Mouse (Mus musculus) left cerebral cortex, postnatal 36 days (tissue): Measurements from ENCODE around the gene Gpr155. TPM values are rescaled to one million over a fixed set of nuclear protein-coding genes. Genes with fewer than 3 reads are reported as not detected.

Experiments used
- DNase-seq, 2 experiments: peaks; one replicate each; pipeline ENCODE4 v3.0.0; 2021 to 2022; ENCODE audit warnings: low spot score in 2 of 2, mixed read lengths in 1 of 2
- intact Hi-C: fragments of 180-260 bp; cut with DNase I; formaldehyde crosslinking; loops from one replicate; pipeline ENCODE4 v1.15.1; 2025
- total RNA-seq, 2 experiments: library from RNA; stranded (reverse); gene quantifications; 2 replicates each; pipeline ENCODE4 v1.2.3; 2021

The Gpr155 gene
- 10 to 100 TPM; 37.9 to 41.7 TPM for total RNA-seq

- peak; percentile 97 to 98 for DNase-seq
- intact Hi-C loops, result no loop called here
Observed at GRCm38 (mm10) chr2:73386356-73387046, at the start of gene Gpr155. Gpr155 (minus strand) TSS chr2:73386572.

GRCm38 (mm10) chr2:73435847-73436246 lies 49.5 kb upstream of the Gpr155 start:
- intact Hi-C loops, result no loop called here
- DNase-seq, result no peak

- intact Hi-C loops, result no loop called here
Observed at GRCm38 (mm10) chr2:73431959-73432396, 45.6 kb upstream of the Gpr155 start.

DNA sequence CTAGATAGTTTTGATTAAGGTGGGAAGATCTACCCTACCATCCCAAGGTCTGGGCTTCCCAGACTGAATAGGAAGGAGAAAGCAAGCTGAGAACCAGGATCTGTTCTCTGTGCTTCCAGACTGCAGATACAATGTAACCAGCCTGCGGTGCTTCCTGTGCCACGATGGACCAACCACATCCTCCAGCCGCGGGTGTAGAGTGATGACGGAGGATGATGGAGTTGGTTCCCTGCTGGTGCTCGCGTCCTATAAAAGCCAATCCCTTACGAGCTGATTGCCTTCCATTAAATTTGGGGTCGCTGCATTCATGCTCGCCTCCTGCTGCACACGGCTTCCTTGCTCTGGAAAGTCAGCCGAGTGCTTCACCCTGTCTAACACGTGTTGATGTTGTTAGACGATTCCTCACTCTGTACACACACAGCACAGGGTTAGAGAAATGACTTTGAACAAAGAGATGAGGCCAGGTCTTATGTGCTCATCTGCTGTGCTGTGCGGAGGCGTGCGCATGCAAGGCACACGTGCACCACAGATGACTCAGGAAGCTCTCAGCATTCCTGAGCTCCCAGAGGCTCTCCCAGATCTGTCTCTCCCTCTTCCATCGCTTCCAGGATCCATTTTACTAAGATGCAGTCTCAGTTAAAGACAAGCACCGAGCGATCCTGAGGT lies 42.6 kb upstream of the Gpr155 start:
- DNase-seq, result peak; percentile 37 to 48
- intact Hi-C loops, result no loop called here

More at GRCm38 (mm10) chr2:73431959-73432396, 45.6 kb upstream of the Gpr155 start:
- DNase-seq, result no peak

- no peak for DNase-seq
- intact Hi-C loops, result no loop called here
Observed at GRCm38 (mm10) chr2:73427293-73427692, 40.9 kb upstream of the Gpr155 start.

GRCm38 (mm10) chr2:73425822-73426221 lies 39.5 kb upstream of the Gpr155 start:
- intact Hi-C loops, result no loop called here
- no peak for DNase-seq

- no peak for DNase-seq
- intact Hi-C loops, result no loop called here
Observed at GRCm38 (mm10) chr2:73419730-73420129, 33.4 kb upstream of the Gpr155 start.

DNA sequence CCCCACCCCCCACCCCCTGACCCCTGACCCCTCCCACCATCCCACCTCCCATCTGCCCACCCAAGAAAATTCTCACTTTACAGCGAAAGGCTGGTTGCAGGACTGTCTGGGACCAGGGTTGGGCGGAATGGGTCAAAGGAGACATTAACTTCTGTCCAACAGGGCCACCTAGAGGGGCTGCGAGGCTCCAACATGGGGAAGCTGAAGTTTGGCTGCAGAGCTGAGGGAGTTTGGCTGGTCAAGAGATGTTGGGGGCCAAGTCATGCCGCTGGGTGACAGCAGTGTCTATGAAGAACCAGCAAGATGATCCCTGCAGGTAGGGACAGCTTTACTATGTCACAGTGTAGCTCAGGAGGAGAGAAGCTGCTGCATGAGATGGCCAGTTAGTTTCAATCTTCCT lies 32.9 kb upstream of the Gpr155 start:
- intact Hi-C loops, result no loop called here
- DNase-seq, result no peak

DNA sequence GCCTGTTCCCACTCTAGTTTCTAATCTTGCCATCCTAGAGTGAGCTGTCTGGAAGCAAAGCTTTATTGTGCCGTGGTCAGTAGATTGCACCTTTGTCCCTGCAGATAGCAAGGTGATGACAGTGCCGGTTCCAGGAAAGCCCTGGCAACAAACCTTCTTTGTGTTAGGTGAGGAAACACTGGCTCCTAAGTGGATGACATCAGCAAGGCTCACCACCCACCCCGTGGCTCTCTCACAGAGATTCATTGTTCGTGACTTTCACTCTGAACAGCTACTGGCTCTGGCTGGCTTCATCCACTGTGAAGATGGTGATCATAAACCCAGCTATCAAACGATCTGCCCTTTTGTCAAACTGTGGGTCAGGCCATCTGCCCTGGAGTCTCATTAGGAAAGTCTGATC lies 29.5 kb upstream of the Gpr155 start:
- intact Hi-C loops, result no loop called here
- no peak for DNase-seq

- intact Hi-C loops, result no loop called here
- DNase-seq, result no peak
Observed at GRCm38 (mm10) chr2:73410076-73410475, 23.7 kb upstream of the Gpr155 start.

- intact Hi-C loops, result no loop called here
- DNase-seq, result no peak
Observed at GRCm38 (mm10) chr2:73407662-73408061, 21.3 kb upstream of the Gpr155 start.

- no peak for DNase-seq
- intact Hi-C loops, result no loop called here
Observed at GRCm38 (mm10) chr2:73406336-73406915, 20.1 kb upstream of the Gpr155 start.

DNA sequence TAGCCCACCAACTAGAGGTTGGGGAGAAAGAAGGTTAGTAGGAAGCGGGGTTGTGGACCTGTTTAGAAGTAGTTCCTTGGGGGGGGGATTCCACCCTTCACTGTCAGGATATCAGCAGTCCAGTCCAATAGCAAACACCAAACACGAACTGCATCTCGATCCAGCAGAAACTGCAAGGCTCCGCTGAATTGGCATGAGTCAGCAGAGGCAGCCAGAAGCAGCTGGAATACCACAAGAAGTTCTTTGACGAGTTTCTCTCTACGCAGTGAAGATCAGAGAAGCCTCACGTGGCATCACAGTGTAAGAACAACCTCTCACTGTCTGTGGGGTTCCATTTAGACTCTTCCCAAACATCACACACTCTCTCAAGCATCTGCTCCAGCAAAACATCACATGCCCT lies 18.6 kb upstream of the Gpr155 start:
- DNase-seq, result no peak
- intact Hi-C loops, result loop anchor here (5.0 kb wide), 1 partner anchor 93 kb away; the partner anchor contains the start of genes Cir1 and Scrn3

DNA sequence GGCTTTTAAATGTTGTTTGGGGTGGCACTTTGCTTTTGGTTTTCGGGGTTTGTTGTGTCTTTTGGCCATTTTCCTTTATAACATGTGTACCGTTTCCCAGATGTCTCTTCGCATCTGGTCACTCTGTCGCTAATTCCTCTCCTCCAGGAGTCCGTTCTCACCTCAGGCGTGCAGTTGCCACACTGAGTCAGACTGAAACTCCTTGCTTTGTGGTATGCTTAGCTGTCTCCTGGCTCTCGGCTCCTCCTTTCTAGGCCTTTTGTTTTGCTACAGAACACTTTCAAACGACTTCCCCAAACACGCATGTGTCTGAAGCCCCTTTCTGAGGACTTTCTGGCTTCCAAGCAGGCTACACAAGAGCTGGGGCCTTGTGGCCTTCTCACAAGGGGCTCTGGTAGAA lies 18.1 kb upstream of the Gpr155 start:
- intact Hi-C loops, result loop anchor here (5.0 kb wide), 1 partner anchor 92 kb away; the partner anchor contains the start of genes Cir1 and Scrn3
- DNase-seq, result no peak

- no peak for DNase-seq
- intact Hi-C loops, result loop anchor here (5.0 kb wide), 1 partner anchor 91 kb away; the partner anchor contains the start of genes Cir1 and Scrn3
Observed at GRCm38 (mm10) chr2:73403385-73404013, 17.1 kb upstream of the Gpr155 start.

DNA sequence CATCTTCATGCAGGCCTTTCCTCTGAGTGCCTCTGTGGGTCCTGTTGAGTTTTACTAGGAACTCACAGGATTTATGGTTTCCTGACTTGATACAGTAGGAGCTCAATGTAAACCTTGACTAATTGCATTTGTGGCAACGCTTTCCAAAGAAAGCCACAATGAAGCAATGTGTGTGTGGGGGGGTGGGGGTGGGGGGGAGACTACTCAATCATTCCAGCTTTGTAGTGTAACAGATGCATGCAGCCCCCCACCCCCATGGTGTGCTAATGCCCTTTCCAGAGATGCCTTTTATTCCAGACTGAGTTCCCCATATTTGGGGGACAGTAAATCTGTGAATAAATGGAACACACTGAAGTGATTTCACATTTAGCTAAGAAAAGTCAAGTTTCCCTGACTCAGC lies 15.3 kb upstream of the Gpr155 start:
- intact Hi-C loops, result loop anchor here (5.0 kb wide), 1 partner anchor 89 kb away; the partner anchor contains the start of genes Cir1 and Scrn3

DNA sequence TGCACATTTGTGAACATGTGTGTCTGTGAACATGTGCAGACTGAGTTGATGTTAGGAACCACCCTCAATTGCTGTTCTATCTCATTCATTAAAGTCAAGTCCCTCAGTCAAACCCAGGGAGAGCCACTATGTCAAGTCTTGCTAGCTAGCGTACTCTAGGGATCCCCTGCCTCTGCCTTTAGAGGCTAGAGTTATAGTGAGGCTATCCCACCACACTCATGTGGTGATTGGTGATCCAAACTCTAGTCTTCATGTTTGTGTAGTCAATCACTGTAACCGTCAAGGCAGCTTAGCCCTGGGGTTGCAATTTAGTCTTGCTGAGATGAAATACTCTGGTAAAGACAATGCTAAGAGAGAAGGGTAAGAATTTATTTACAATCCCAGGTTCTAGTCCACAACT lies 11.1 kb upstream of the Gpr155 start:
- DNase-seq, result no peak
- intact Hi-C loops, result no loop called here

More for the DNA sequence above, 15.3 kb upstream of the Gpr155 start:
- no peak for DNase-seq

GRCm38 (mm10) chr2:73396828-73397325 lies 10.5 kb upstream of the Gpr155 start:
- no peak for DNase-seq
- intact Hi-C loops, result no loop called here

DNA sequence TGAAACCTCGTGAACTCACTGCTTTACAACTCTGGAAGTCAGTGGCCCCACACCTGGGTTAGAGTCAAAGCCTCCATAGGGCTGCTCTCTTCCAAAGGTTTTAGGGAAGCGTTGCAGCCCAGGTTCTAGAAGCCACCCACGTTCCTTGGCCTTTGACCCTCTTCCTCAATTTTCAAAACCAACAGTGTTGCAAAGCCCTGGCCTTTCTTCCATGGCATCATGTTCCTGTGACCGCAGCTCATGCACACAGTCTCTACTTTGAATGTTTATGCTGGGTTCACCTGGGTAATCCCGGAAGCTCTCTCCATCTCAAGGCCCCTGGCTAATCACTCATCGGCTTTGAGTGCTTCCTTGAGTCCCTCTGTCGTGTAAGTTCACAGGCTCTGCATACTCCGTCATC lies 9.1 kb upstream of the Gpr155 start:
- no peak for DNase-seq
- intact Hi-C loops, result no loop called here

GRCm38 (mm10) chr2:73394476-73394875 lies 8.1 kb upstream of the Gpr155 start:
- DNase-seq, result no peak
- intact Hi-C loops, result no loop called here
